Mouse (Mus musculus) erythroblast, embryonic 14.5 days (primary cell): ENCODE measurements around the gene Cep85l.

Experiments
- GATA1 ChIP-seq: IDR thresholded peaks from 2 replicates; pipeline ENCODE4 v1.6.1; 2012; ENCODE audit warnings: low read length, inconsistent platforms, mixed read lengths
- TAL1 ChIP-seq: IDR thresholded peaks from 3 replicates; pipeline ENCODE4 v1.6.1; 2012; ENCODE audit warnings: low read length, inconsistent platforms, mixed read lengths

- TF ChIP-seq GATA1 (no peak), TAL1 (no peak)
Observed at GRCm38 (mm10) chr10:53235381-53235780, 144.4 kb downstream of the Cep85l start.
